Mouse (Mus musculus): ENCODE measurements around the gene Klhdc10. TPM values are rescaled to one million over a fixed set of nuclear protein-coding genes. Genes with fewer than 3 reads are reported as not detected.

Klhdc10 gene
- total and polyA plus RNA-seq, 3 experiments: 19.9 to 48.8 (median 30.2) TPM

GRCm38 (mm10) chr6:30482908-30483307, 81.2 kb downstream of the Klhdc10 start:
- ATAC-seq (ENCODE audit: extremely low read depth, insufficient number of reproducible peaks, low FRiP score, poor library complexity, severe bottlenecking) (no peak), DNase-seq (ENCODE audit: low spot score) (no peak)
- H3K36me3 ChIP-seq (replicated peaks): peaks cover 100% of the 10 kb centered on the region
- H3K27me3 ChIP-seq (ENCODE audit: insufficient read depth, low read length): no peaks in the 10 kb centered on the region
- H3K4me1 ChIP-seq (ENCODE audit: insufficient read depth, low read depth, low read length): no peaks in the 10 kb centered on the region
- no peak overlapping the region for H3K4me3 ChIP-seq (ENCODE audit: low read depth, low read length)
- H3K9me3 ChIP-seq (replicated peaks): no peaks in the 10 kb centered on the region
- TF ChIP-seq GATA1 (IDR thresholded peaks at IDR 0.05; ENCODE audit: borderline replicate concordance, low read length): no peak
- TF ChIP-seq TAL1 (conservative IDR thresholded peaks at IDR 0.05; ENCODE audit: low read depth, low read length): no peak
- no peak for TF ChIP-seq GATA2 (IDR thresholded peaks at IDR 0.05; ENCODE audit: borderline replicate concordance, low read depth, low read length)
- TF ChIP-seq POLR2AphosphoS5 (IDR thresholded peaks at IDR 0.05; ENCODE audit: insufficient replicate concordance, low read depth, low read length): no peak
- no peak for TF ChIP-seq CTCF (IDR thresholded peaks at IDR 0.05; ENCODE audit: low read depth, low read length)

- H3K36me3 ChIP-seq (replicated peaks): peaks cover 97% of the 10 kb centered on the region
- no peak overlapping the region for H3K4me3 ChIP-seq (ENCODE audit: low read depth, low read length)
- no peaks in the 10 kb centered on the region for H3K27me3 ChIP-seq (ENCODE audit: insufficient read depth, low read length)
- no peaks in the 10 kb centered on the region; the same call in 1 of the 2 replicates for H3K4me1 ChIP-seq (ENCODE audit: insufficient read depth, low read depth, low read length)
- DNase-seq (ENCODE audit: low spot score): no peak
- no peak for TF ChIP-seq POLR2AphosphoS5 (IDR thresholded peaks at IDR 0.05; ENCODE audit: insufficient replicate concordance, low read depth, low read length)
- no peak for TF ChIP-seq GATA1 (IDR thresholded peaks at IDR 0.05; ENCODE audit: borderline replicate concordance, low read length)
- TF ChIP-seq GATA2 (IDR thresholded peaks at IDR 0.05; ENCODE audit: borderline replicate concordance, low read depth, low read length): no peak
- no peak for TF ChIP-seq TAL1 (conservative IDR thresholded peaks at IDR 0.05; ENCODE audit: low read depth, low read length)
- no peak for TF ChIP-seq CTCF (IDR thresholded peaks at IDR 0.05; ENCODE audit: low read depth, low read length)
- no peak for ATAC-seq (ENCODE audit: extremely low read depth, insufficient number of reproducible peaks, low FRiP score, poor library complexity, severe bottlenecking)
- no peaks in the 10 kb centered on the region for H3K9me3 ChIP-seq (replicated peaks)
These were observed 84.8 kb downstream of the Klhdc10 start for GRCm38 (mm10) chr6:30486504-30486903.

GRCm38 (mm10) chr6:30499049-30499448, 97.4 kb downstream of the Klhdc10 start:
- H3K27me3 ChIP-seq (ENCODE audit: insufficient read depth, low read length): no peaks in the 10 kb centered on the region
- H3K4me3 ChIP-seq (ENCODE audit: low read depth, low read length): no peak overlapping the region
- H3K36me3 ChIP-seq (replicated peaks): peaks cover 82% of the 10 kb centered on the region
- TF ChIP-seq GATA1 (IDR thresholded peaks at IDR 0.05; ENCODE audit: borderline replicate concordance, low read length) (no peak), POLR2AphosphoS5 (IDR thresholded peaks at IDR 0.05; ENCODE audit: insufficient replicate concordance, low read depth, low read length) (no peak), TAL1 (conservative IDR thresholded peaks at IDR 0.05; ENCODE audit: low read depth, low read length) (no peak), CTCF (IDR thresholded peaks at IDR 0.05; ENCODE audit: low read depth, low read length) (no peak), GATA2 (IDR thresholded peaks at IDR 0.05; ENCODE audit: borderline replicate concordance, low read depth, low read length) (no peak)
- ATAC-seq (ENCODE audit: extremely low read depth, insufficient number of reproducible peaks, low FRiP score, poor library complexity, severe bottlenecking) (no peak), DNase-seq (ENCODE audit: low spot score) (no peak)
- H3K4me1 ChIP-seq (ENCODE audit: insufficient read depth, low read depth, low read length): peaks cover 28% of the 10 kb centered on the region
- H3K9me3 ChIP-seq (replicated peaks): no peaks in the 10 kb centered on the region

Other genes starting within 250 kb of the Klhdc10 start
- gene Ube2h, start 97.3 kb upstream of the Klhdc10 start, total RNA-seq (2014; fragmentation: Nextera tagmentation): 32.0 and 48.0 TPM in 2 replicates
- 17.0 and 23.0 TPM in 2 replicates for gene Ube2h, start 97.3 kb upstream of the Klhdc10 start, total RNA-seq (2017)
- 38.7 and 56.7 TPM in 2 replicates for gene Ube2h, start 97.3 kb upstream of the Klhdc10 start, polyA plus RNA-seq (2012)
- gene Zc3hc1, start 10.8 kb upstream of the Klhdc10 start, total RNA-seq (2014; fragmentation: Nextera tagmentation): 22.0 and 34.2 TPM in 2 replicates
- 44.5 and 53.0 TPM in 2 replicates for gene Zc3hc1, start 10.8 kb upstream of the Klhdc10 start, total RNA-seq (2017)
- 63.6 and 71.3 TPM in 2 replicates for gene Zc3hc1, start 10.8 kb upstream of the Klhdc10 start, polyA plus RNA-seq (2012)
- 120 and 126 TPM in 2 replicates for gene Tmem209, start 107.9 kb downstream of the Klhdc10 start, total RNA-seq (2014; fragmentation: Nextera tagmentation)
- gene Tmem209, start 107.9 kb downstream of the Klhdc10 start, total RNA-seq (2017): 36.8 and 36.9 TPM in 2 replicates
- gene Tmem209, start 107.9 kb downstream of the Klhdc10 start, polyA plus RNA-seq (2012): 2.6 and 2.8 TPM in 2 replicates
- gene Ssmem1, start 108.0 kb downstream of the Klhdc10 start, total RNA-seq (2014; fragmentation: Nextera tagmentation): not detected in 2 replicates
- 0.33 TPM in 1 of 2 replicates, not detected in the other for gene Ssmem1, start 108.0 kb downstream of the Klhdc10 start, total RNA-seq (2017)
- gene Ssmem1, start 108.0 kb downstream of the Klhdc10 start, polyA plus RNA-seq (2012): not detected in 2 replicates
- not detected in 2 replicates for gene Cpa2, start 139.7 kb downstream of the Klhdc10 start, total RNA-seq (2014; fragmentation: Nextera tagmentation)
- gene Cpa2, start 139.7 kb downstream of the Klhdc10 start, total RNA-seq (2017): 0.23 TPM in 1 of 2 replicates, not detected in the other
- not detected in 2 replicates for gene Cpa2, start 139.7 kb downstream of the Klhdc10 start, polyA plus RNA-seq (2012)
- gene Cpa4, start 166.5 kb downstream of the Klhdc10 start, total RNA-seq (2014; fragmentation: Nextera tagmentation): not detected in 2 replicates
- gene Cpa4, start 166.5 kb downstream of the Klhdc10 start, total RNA-seq (2017): 0.05 TPM in 1 of 2 replicates, not detected in the other
- gene Cpa4, start 166.5 kb downstream of the Klhdc10 start, polyA plus RNA-seq (2012): not detected in 2 replicates
- gene Cpa5, start 209.1 kb downstream of the Klhdc10 start, total RNA-seq (2014; fragmentation: Nextera tagmentation): not detected in 2 replicates
- not detected in 2 replicates for gene Cpa5, start 209.1 kb downstream of the Klhdc10 start, total RNA-seq (2017)
- not detected in 2 replicates for gene Cpa5, start 209.1 kb downstream of the Klhdc10 start, polyA plus RNA-seq (2012)
- not detected in 2 replicates for gene Cpa1, start 237.3 kb downstream of the Klhdc10 start, total RNA-seq (2014; fragmentation: Nextera tagmentation)
- gene Cpa1, start 237.3 kb downstream of the Klhdc10 start, total RNA-seq (2017): not detected in 2 replicates
- gene Cpa1, start 237.3 kb downstream of the Klhdc10 start, polyA plus RNA-seq (2012): not detected in 2 replicates